Mouse (Mus musculus) embryonic facial prominence, embryonic 10.5 days (tissue): ENCODE data around the gene Wdfy2. TPM values are rescaled to one million over a fixed set of nuclear protein-coding genes. Genes with fewer than 3 reads are reported as not detected.
A peak's percentile ranks its signal among the peaks of the same experiment; 100 is the strongest.

ENCODE experiments used
- DNase-seq: peaks from one replicate; pipeline ENCODE4 v3.0.0-alpha.2; 2017; ENCODE audit warnings: low spot score
- H3K27ac ChIP-seq: fragments of 300-500 bp; sonication (generic); replicated peaks from 2 replicates; pipeline ENCODE4 v1.5.1; 2016; ENCODE audit warnings: mild to moderate bottlenecking
- H3K27me3 ChIP-seq: fragments of 300-500 bp; sonication (generic); replicated peaks from 2 replicates; pipeline ENCODE4 v1.6.1; 2016; ENCODE audit warnings: low read depth, mild to moderate bottlenecking; ENCODE audit not compliant: poor library complexity, severe bottlenecking
- H3K36me3 ChIP-seq: fragments of 300-500 bp; sonication (generic); replicated peaks from 2 replicates; pipeline ENCODE4 v1.6.1; 2016; ENCODE audit warnings: mild to moderate bottlenecking, moderate library complexity
- H3K4me1 ChIP-seq: fragments of 300-500 bp; sonication (generic); 2 replicates; pipeline ENCODE4 v1.6.1; 2016
- H3K4me3 ChIP-seq: fragments of 300-500 bp; sonication (generic); 2 replicates; pipeline ENCODE4 v1.5.1; 2016; ENCODE audit warnings: mild to moderate bottlenecking, moderate library complexity
- H3K9me3 ChIP-seq: fragments of 300-500 bp; sonication (generic); 2 replicates; pipeline ENCODE4 v1.6.1; 2016; ENCODE audit warnings: mild to moderate bottlenecking
- WGBS: fragments of 180-500 bp; shearing (Covaris S2); methylation state at CpG from one replicate; pipeline ENCODE4 v1.1.7; 2016; 5-methylcytosine and 5-hydroxymethylcytosine counted together
- polyA plus RNA-seq: library from polyadenylated mRNA; unstranded; fragments of >200 nt; fragmentation: Nextera tagmentation; extraction: Ambion mirVana; gene quantifications from 2 replicates; pipeline ENCODE4 v1.2.1, GENCODE M21; 2016

Wdfy2 gene
- polyA plus RNA-seq, 1 experiment from 2014 or later, result 13.6 TPM

DNA sequence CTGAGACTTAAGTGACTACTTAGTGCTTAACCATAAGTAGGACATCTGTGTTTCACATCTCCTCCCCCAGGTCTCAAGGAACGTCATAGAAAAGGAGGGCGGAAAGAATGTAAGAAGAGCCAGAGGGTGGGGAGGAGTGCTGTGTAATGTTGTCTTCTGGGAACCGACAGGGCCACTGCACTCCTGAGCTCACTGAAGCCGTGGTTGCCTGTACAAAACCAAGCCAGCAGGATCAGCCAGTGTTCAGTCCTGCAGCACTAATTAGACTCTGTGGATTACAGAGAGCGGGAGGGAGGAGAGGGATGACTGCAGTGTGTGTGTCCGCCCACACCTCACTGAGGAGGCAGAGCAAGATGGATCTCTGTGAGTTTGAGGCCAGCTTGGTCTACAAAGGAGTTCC, 13.5 kb downstream of the Wdfy2 start:
- no peak overlapping the region for H3K4me3 ChIP-seq
- no peak overlapping the region for H3K27ac ChIP-seq
- WGBS, result 55% methylated on average over 6 of the region's 6 CpGs
- DNase-seq, result peak; percentile 21
- H3K4me1 ChIP-seq, result peaks cover 19% of the 10 kb centered on the region
- peaks cover 10% of the 10 kb centered on the region for H3K9me3 ChIP-seq
- H3K36me3 ChIP-seq, result peaks cover 20% of the 10 kb centered on the region
- H3K27me3 ChIP-seq, result no peaks in the 10 kb centered on the region

DNA sequence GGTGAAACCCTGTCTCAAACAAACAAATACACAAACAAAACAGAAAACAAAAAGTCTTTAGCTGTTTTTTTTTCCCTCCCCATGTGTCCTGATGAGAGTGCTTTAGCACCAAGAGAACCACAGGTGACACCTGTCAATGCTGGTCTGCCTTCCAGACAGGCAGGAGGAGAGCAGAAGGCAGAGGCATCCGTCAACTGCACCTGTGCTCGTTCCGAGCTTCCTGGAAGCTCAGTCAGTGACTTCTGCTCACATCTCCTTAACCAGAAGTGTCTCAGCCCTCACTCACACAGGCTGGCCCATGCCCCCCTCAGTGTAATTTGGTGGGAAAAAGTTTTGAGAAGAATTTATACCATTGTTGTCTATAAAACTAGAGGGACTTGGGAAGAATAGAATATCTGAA, 15.4 kb downstream of the Wdfy2 start:
- DNase-seq, result no peak
- H3K4me1 ChIP-seq, result peaks cover 16% of the 10 kb centered on the region
- H3K4me3 ChIP-seq, result no peak overlapping the region
- H3K9me3 ChIP-seq, result peaks cover 10% of the 10 kb centered on the region
- peaks cover 20% of the 10 kb centered on the region for H3K36me3 ChIP-seq
- WGBS, result 84% methylated on average over 3 of the region's 3 CpGs
- no peak overlapping the region for H3K27ac ChIP-seq
- no peaks in the 10 kb centered on the region for H3K27me3 ChIP-seq

DNA sequence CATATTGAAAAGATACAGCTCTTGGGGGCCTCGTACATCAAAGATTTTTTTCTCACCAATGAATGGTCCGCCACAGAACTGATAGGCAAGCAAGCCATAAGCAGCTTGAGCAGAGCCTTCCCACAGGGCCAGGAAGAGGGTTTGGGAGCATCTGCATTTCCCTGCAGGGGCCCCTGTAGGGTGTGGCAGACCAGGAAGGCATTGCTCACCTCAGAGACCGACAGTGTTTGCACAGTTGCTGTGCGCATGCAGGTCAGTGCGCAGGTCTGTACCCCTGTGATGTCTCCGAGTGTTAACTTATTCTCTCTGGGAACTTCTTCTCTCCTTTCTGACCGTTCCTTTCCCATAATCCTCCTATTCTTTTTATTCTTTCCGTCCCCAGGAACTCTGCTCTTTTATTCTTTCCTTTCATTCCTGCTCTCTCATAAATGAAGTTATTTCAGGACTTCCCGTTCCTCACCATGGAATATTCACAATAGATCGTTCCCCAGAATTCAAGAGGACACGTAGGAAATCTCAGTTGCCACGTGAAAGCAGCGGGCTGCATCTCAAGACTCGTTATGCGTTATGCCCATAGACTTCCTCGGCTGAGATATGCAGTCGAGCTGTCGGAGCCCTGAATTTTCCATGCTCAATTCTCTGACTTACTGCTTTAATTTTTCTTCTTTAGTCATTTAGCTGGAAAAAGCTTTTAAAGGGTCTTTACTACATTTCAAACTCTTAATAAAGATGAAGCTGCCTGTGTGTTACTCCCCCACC, 17.8 kb downstream of the Wdfy2 start:
- Histone ChIP-seq H3K4me1 (peaks cover 16% of the 10 kb centered on the region), H3K9me3 (no peaks in the 10 kb centered on the region), H3K4me3 (no peak overlapping the region), H3K27me3 (no peaks in the 10 kb centered on the region), H3K27ac (no peak overlapping the region), H3K36me3 (peaks cover 14% of the 10 kb centered on the region)
- DNase-seq, result no peak
- 86% methylated on average over 18 of the region's 18 CpGs for WGBS

DNA sequence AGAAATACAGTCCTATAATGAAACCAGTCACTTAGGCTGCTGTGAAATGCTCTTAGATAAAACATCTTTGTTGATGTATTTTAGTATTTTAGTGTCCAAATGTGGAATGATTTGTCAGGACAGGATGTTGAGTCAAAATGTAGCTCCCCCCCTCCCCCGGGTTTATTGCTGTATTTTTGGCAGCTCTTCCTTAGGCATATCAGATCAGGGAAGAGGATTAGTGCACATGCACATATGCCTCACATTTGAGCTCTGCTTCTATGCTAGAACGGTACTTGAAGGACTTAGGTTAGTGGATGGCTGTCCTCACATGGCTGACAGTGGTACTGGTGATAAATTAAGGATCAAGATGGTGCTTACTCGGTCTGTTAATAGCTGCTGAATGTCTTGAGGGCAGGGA, 18.4 kb downstream of the Wdfy2 start:
- WGBS, result 87% methylated on average over 3 of the region's 3 CpGs
- Histone ChIP-seq H3K36me3 (peaks cover 14% of the 10 kb centered on the region), H3K27ac (no peak overlapping the region)

DNA sequence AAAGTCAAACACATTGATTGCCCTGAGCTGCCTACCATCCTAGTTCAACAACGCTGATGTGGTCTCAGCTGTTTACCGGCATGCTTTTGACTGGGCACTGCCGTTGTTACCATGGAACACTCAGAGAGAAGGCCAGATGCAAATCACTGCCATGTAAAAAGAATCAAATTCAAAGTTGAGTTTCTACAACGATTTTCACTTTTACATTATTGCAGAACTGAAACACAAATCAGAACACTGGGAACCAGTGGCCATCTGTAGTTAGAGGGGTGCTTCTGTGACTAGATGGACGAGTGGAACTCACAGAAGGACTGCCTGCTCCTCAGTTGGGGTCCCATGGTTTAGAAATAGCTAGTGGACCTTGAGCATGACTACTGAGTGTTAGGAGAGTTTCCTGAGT, 19.0 kb downstream of the Wdfy2 start:
- Histone ChIP-seq H3K36me3 (peaks cover 19% of the 10 kb centered on the region), H3K4me1 (peaks cover 8% of the 10 kb centered on the region), H3K27me3 (no peaks in the 10 kb centered on the region), H3K9me3 (peaks cover 4% of the 10 kb centered on the region; the same call in 1 of the 2 replicates), H3K27ac (no peak overlapping the region), H3K4me3 (no peak overlapping the region)
- DNase-seq, result no peak
- 92% methylated on average over 5 of the region's 5 CpGs for WGBS

More for the DNA sequence above, 18.4 kb downstream of the Wdfy2 start:
- peaks cover 13% of the 10 kb centered on the region for H3K4me1 ChIP-seq
- DNase-seq, result no peak
- no peak overlapping the region for H3K4me3 ChIP-seq
- no peaks in the 10 kb centered on the region for H3K27me3 ChIP-seq
- H3K9me3 ChIP-seq, result peaks cover 4% of the 10 kb centered on the region; the same call in 1 of the 2 replicates

DNA sequence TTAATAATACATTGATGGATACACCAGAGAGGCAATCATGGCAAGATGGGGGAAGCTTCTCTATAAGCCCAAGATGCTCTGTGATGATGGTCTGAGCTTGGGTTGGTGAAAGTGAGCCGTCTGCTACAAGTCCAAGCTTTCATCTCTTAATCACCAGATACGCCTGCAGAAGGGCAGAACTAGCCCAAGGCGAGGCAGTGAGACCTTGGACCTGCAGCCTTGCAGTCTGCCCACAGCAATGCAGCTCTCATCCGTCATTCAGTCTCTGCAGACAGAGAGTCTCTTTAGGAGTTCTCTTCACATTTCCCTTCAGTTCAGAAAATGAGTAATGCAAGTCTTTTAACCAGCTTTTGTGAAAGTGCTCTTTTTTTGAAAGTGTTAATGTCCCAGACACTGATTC, 20.4 kb downstream of the Wdfy2 start:
- DNase-seq, result no peak
- Histone ChIP-seq H3K36me3 (peaks cover 19% of the 10 kb centered on the region), H3K4me3 (no peak overlapping the region), H3K9me3 (peaks cover 4% of the 10 kb centered on the region; the same call in 1 of the 2 replicates), H3K4me1 (peaks cover 3% of the 10 kb centered on the region; the same call in 1 of the 2 replicates), H3K27me3 (no peaks in the 10 kb centered on the region), H3K27ac (no peak overlapping the region)
- WGBS, result 80% methylated on average over 4 of the region's 4 CpGs

DNA sequence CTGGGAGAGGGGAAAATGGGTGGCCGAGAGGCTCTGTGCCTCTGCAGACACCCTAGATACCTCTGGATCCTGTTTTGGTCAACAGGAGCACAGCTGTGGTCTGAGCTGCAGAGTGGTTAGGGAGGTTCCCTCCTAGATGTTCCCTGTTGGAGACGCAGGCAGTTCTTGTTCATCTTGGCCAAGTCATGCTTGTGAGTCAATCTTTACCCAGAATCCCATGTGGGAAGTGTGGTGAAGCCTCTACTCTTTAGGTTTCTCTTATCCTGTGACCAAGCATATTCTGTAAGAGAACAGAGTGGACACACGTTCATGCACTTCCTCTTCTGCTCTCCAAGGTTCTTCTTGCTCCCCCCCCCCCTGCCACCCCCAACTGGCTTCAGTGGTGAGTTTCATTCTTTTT, 20.8 kb downstream of the Wdfy2 start:
- H3K27ac ChIP-seq, result no peak overlapping the region
- H3K9me3 ChIP-seq, result peaks cover 4% of the 10 kb centered on the region; the same call in 1 of the 2 replicates
- no peak overlapping the region for H3K4me3 ChIP-seq
- no peaks in the 10 kb centered on the region for H3K27me3 ChIP-seq
- peaks cover 3% of the 10 kb centered on the region; the same call in 1 of the 2 replicates for H3K4me1 ChIP-seq
- H3K36me3 ChIP-seq, result peaks cover 19% of the 10 kb centered on the region
- no peak for DNase-seq
- WGBS, result 86% methylated on average over 3 of the region's 3 CpGs

DNA sequence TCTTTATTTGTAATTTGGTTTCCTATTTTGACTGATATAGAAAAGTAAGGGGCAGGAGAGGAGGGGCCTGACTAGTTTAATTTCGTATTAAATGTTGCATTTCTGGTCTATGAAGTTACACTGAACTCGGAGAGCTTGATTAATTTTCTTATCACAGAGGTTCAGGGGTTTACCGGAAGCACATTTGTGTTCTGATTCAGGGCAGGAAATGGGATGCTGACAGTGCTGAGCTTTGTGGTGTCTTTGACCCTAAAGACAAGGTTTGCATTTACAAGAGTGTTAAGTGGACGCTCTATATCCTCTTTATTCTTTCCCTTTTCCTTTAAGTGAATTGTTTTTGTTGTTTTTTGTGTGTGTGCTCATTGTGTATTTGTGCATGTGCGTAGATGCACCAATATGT, 25.1 kb downstream of the Wdfy2 start:
- Histone ChIP-seq H3K4me3 (no peak overlapping the region), H3K36me3 (peaks cover 4% of the 10 kb centered on the region), H3K9me3 (peaks cover 4% of the 10 kb centered on the region; the same call in 1 of the 2 replicates), H3K4me1 (peaks cover 14% of the 10 kb centered on the region), H3K27me3 (no peaks in the 10 kb centered on the region), H3K27ac (no peak overlapping the region)
- DNase-seq, result no peak
- WGBS, result 85% methylated on average over 5 of the region's 5 CpGs

DNA sequence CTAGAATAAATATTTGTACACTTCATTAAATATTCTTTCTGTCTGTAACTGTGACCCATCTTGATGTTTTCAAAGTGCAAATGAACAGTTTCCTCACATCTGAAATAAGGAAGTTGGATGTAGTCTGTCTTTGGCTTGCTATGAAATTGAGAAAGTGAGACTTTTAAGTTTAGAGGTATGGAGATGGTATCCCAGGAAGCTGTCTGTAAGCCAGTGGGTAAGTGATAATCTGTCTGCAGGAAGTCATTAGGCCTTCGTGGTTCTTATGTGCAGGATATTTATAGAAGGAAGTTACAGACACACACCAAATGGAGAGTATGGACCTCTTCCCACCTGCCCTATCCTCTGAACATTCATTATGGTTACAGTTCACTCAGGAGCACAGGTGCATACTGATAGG, 26.8 kb downstream of the Wdfy2 start:
- H3K27me3 ChIP-seq, result no peaks in the 10 kb centered on the region
- WGBS, result 59% methylated on average over 1 of the region's 1 CpGs
- H3K4me3 ChIP-seq, result no peak overlapping the region
- H3K9me3 ChIP-seq, result peaks cover 4% of the 10 kb centered on the region; the same call in 1 of the 2 replicates
- peaks cover 24% of the 10 kb centered on the region for H3K4me1 ChIP-seq
- no peak for DNase-seq
- peaks cover 4% of the 10 kb centered on the region for H3K36me3 ChIP-seq
- H3K27ac ChIP-seq, result no peak overlapping the region

DNA sequence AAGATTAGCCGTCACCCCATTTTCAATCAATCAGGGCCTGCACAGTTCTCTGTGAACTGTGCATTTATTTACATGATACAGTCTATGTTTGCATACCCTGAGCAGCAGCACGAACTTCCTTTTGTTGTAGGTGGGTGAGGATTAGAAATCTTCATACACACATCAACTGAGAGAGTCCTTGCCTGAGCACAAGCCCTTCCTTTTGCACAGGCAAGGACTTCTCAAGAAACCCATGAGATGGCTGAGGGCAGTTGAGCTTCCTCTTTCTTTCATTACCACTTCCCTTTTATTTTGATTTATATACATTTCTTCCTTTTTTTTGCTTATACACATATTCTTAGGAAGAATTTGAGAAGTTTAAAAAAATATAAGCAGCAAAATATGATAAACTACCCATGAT, 27.9 kb downstream of the Wdfy2 start:
- WGBS, result 87% methylated on average over 2 of the region's 2 CpGs
- Histone ChIP-seq H3K9me3 (peaks cover 8% of the 10 kb centered on the region; the same call in 1 of the 2 replicates), H3K27me3 (no peaks in the 10 kb centered on the region), H3K4me1 (peaks cover 24% of the 10 kb centered on the region), H3K4me3 (no peak overlapping the region), H3K27ac (no peak overlapping the region), H3K36me3 (peaks cover 9% of the 10 kb centered on the region)
- DNase-seq, result no peak

DNA sequence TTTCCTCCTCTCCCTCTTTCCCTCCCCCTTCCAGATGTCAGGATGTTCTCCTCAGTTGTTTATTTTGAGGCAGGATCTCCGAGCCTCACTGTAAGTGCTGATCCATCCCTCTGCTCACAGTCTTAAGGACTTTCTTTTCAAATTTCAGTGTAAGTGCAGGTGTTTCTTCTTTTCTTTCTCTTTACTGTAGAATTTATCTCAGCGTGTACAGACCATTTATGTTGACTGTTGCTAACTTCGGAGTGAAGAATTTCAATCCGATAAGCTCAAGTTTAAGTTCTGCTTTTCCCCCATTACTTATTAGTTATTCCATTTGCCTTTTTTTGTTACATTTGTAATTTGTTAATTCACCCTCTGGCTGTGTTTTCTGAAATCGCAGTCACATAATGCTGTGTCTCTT, 29.6 kb downstream of the Wdfy2 start:
- Histone ChIP-seq H3K4me1 (peaks cover 24% of the 10 kb centered on the region), H3K27me3 (no peaks in the 10 kb centered on the region), H3K27ac (no peak overlapping the region), H3K36me3 (peaks cover 12% of the 10 kb centered on the region), H3K9me3 (peaks cover 11% of the 10 kb centered on the region; the same call in 1 of the 2 replicates), H3K4me3 (no peak overlapping the region)
- WGBS, result 76% methylated on average over 5 of the region's 5 CpGs
- no peak for DNase-seq

DNA sequence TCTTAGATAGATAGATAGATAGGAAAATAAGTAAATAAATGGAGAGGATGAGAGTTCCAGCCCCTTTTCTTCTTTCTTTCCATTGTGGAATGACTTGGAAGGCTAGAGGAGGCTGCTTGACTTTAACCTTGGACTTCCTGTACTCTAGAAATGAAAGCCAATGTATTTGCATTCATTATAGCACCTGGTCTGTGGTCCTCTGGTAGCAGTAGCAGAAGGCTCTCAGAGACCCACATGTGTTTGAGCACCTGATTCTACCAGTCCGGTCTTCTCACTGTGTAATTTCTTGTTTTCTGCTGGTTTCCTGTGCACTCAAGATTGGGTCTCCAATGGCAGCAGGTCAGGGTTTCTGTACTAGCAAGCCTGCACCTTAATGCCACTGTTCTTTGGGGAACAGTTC, 30.1 kb downstream of the Wdfy2 start:
- Histone ChIP-seq H3K36me3 (peaks cover 12% of the 10 kb centered on the region), H3K27me3 (no peaks in the 10 kb centered on the region), H3K9me3 (peaks cover 11% of the 10 kb centered on the region; the same call in 1 of the 2 replicates), H3K4me3 (no peak overlapping the region), H3K27ac (no peak overlapping the region), H3K4me1 (peaks cover 24% of the 10 kb centered on the region)
- no peak for DNase-seq
- WGBS, result 65% methylated on average over 1 of the region's 1 CpGs

DNA sequence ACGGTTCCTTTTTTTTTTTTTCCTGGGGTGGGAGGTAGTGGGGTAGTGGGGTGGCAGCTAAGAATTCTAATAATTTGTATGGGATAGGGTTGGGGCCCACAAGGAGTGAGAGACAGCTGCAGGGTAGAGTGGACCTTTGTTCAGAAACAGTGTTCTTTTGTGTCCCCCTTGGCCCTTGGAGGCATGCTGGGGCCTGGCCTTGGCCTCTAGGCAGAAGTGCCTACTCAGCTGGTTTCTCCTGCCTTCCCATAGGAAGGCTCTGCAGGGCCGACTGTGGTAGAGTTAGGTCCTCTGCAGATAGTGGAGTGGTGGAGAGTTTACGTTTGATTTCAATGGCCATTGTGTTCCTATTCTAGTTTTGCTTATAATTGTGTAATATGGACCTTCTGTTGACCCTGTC, 30.8 kb downstream of the Wdfy2 start:
- Histone ChIP-seq H3K9me3 (peaks cover 11% of the 10 kb centered on the region; the same call in 1 of the 2 replicates), H3K4me3 (no peak overlapping the region), H3K4me1 (peaks cover 24% of the 10 kb centered on the region), H3K27ac (peak overlapping the region; percentile 48; the same call in 1 of the 2 replicates), H3K36me3 (peaks cover 12% of the 10 kb centered on the region), H3K27me3 (no peaks in the 10 kb centered on the region)
- DNase-seq, result peak; percentile 37
- WGBS, result 43% methylated on average over 3 of the region's 3 CpGs
